Mouse (Mus musculus): Measurements from ENCODE around the gene Srgap2.

The Srgap2 gene

DNA sequence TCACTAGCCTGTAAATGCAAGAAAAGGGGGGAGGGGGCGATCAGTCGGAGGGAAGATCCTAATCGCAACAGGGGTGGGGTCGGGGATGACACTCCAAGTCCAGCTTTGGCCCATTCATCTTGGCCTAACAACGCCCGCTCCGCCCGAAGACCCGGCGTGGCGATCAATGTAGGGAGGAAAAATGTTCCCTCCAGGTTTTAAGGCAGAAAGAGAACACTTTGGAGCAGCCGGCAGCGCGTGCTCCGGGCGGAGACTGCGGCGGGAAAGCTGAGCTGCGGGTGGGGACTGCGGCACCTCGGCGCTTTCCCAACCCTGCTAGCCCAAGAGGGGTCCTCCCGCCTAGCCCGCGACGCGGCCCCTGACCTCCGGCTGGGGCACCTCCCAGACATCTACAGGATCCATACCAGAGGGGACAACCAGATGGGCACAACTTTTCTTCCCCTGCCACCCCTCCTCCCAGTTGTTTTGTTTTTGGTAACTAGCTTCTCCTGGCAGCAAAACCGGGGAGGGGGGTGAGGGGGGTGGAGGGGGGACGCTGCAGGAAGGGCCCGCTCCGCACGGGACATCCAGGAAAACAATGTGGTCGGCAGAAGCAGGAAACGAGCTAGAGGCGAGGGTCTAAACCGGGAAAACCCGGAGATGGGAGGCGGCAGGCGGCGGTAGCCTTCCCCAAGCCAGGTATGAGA lies 1.4 kb downstream of the Srgap2 start:
- DNase-seq: peak; percentile 58

DNA sequence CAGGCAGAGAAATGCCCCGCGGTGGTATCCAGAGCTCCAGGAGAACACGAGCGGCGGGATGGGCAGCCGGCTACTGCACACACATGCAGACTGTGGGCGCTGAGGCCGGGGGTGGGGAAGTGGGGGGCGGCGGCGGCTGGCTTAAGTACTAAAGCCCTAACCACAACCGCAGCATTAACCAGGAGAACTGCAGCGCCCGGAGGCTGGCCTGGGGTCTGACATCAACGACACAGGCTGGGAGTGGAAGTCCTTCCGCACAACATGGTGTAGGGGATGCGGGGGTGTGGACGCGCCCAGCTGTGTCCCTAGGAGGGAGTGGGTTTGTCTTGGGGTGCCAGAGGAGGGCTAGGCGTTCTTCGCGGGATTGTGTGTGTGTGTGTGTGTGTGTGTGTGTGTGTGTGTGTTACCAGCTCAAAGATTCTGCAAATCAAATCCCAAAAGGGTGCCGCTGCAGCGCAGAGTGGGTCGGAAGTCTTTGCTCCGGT lies 2.0 kb downstream of the Srgap2 start:
- DNase-seq: peak; percentile 49

DNA sequence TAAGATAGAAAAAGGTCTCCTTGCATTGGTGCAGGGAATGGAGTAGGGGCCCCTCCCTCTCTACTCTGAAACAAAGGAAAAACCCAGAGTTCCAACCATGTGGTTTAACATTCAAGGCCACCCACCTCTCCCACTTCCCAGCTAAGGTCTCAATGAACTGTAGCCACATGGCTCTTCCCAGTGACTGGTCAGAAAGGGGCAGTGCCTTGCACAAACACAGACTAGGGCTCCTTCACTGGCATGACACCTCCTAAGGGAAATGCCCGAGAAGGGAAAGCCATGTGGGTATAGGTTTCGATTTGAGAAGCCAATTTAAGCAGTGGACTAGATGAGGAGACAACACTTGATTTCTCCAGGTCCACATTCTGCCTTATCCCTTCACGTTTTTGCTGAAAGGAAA lies 3.4 kb downstream of the Srgap2 start:
- no peak for DNase-seq

DNA sequence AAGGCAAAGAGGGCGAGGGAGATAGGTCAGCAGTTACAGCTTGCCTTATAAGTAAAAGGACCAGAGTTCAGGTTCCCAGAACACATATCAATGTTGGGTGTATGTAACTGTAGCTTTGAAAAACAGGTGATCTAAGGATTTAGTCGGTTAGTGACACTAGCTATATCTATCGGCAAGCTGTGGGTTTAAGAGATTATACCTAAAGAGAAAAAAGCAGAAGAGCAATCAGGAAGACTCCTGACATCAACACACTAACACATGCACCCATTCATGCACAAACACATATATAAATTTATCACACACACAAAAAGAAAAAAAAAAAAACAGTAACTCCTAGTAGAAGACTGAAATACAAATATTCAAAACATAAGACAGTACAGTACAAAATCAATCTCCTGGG lies 10.6 kb downstream of the Srgap2 start:
- no peak for DNase-seq

DNA sequence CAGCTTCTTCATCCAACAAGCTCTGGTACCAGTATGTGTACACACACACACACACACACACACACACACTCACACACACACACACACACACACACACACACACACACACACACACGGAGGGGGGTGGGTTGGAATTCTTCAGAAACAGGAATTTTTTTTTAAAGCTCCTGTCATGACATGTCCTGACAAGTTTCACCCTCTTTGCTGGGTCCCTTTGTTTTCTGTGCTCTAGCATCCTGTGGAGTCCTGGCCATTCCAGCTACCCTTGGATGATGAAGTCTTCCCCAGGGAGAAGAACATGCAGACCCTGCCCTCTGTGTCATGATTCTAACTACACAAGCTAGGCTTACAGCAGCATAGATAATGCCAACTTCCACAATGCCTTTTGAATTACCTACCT lies 13.0 kb downstream of the Srgap2 start:
- DNase-seq: no peak

DNA sequence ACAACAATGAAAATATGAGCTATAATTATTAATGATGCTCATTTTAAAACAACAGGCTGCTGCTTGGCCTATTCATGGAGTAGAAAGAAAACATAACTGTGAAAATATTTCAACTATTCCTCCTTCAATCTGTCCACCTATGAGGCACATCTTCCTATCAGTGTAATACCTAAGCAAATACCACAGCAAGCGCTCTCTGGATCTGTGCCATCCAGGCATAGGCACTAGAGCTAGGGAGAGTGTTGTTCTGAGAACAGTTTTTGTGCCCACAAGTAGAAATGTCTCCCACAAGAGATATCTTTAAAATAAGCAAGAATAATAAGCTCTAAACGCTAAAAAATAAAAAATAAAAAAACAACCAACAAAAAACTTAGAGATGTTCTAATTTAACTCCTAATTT lies 14.0 kb downstream of the Srgap2 start:
- DNase-seq: no peak

DNA sequence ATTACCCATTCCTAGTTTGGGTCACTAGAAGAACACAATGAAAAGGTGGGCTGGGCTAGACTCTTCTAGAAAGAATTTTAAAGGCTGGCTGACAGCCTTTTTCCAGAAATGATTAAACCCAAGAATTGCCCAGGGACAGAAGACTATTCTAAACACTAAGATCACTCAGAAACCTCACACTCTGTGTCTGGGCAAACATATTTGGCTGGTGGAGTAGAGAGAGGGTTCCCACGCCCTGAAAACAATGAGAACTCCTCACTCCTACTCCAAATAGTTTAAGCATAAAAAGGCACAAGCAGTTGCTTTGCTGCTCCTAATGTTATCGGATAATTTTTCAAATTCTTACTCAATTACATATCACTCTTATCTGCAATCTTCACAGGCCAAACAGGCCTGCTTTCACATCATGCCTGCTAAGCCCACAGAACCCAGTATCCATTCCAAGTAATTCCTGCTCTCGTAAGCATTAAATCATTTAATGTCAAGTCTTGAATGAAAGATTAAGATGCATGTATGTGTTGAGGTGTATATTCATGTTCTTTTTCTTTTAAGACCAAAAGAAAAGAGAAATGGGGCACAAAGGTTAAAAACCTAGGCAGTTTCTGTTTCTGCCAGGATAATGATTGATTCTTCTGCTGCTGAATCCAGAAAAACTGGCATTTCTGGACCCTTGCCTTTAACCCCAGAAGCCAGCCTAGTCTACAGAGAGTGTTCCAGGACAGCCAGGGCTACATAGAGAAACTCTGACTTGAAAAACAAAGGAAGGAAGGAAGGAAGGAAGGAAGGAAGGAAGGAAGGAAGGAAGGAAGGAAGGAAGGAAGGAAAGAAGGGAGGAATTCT lies 15.3 kb downstream of the Srgap2 start:
- DNase-seq: no peak

DNA sequence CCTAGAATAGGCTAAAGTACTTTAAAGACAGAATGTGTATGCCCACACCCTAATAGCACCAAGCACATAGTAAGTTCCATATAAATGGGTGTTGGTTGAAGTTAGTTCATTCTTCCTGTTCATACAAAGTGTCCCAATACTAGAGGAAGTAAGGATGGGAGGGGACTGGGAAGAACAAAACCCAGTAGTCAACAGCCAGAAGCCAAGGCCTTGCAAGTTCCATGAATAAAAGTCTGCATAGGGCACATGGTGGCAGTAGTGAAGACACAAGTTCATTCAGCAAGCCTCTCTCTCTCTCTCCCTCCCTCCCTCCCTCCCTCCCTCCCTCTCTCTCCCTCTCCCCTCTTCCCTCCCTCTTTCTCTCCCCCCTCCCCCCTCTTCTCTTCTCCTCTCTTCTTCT lies 16.0 kb downstream of the Srgap2 start:
- no peak for DNase-seq

DNA sequence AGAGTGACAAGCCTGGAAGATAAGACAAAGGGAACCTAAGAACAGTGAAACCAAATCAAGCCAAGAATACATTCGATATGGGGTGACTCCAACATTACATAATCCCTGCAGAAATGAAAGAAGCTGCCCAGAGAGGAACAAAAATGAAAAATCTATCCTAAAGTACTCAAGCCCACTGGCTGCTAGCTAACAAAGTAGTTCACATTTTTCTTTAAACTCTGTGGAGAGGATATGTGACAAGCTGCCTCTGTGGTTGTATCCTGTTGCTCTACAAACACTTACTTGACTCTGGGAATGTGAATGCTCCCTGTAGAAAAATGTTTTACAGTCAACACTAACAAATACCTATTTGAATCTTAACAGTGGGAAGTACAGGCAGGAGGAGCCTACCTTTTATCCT lies 25.5 kb downstream of the Srgap2 start:
- DNase-seq: no peak

DNA sequence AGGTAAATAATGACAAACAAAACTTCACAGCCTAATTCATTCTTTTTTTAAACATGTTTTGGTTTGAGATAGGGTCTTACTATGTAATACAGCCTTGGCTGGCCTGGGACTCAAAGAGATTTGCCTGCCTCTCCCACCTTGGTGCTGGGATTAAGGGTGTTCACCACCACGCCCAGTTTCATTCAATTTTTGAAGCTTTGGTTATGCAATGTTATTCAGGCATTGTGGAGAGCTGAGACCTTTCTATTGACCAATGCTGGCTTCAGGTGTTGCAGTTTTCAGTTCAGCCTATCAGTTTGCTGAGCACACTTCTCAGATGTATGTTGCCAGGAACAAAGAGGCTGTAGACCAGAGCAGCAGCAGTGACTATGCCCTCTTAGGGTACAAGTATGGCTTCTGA lies 28.9 kb downstream of the Srgap2 start:
- no peak for DNase-seq

DNA sequence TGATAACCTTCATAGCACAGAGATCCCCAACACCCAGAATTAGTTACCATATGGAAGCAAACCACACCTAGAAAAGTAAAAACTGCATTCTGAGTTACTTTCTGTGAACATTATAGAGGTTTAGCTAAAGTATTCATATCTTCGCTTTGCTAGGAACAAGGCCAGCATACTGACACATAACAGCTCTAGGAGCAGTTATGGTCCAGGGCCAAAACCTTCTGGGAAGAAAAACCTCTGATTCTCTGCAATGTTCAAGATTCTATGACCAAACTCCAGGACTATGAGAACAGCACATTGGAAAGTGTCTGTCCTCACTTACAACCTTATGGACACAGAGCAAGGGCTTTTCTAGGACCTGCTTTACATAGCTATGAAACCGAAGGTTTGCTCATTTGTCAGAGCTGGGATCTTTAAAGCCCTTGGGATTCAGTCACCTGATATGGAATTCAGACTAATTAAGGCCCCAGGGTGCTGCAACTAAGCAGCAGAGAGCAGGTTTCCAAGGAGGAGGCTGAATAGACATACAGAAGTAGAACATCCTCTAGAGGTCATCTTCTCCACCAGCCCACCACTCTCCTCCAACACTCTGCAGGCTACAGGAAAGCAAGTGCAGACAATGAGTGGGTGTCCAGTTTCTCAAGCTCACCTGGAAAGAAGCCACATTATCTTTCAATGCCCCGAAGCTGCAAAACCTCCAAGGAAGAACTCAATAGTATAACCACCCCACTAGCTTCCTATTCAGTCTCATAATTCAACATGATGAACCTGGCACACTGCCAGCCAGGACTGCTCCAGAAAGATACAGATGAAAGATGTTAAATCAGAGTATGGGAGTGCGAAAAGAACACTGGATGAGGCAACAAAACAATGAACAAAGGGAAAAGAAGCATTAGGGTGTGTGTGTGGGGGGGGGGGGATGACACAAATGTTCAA lies 32.9 kb downstream of the Srgap2 start:
- peak; percentile 15 for DNase-seq

DNA sequence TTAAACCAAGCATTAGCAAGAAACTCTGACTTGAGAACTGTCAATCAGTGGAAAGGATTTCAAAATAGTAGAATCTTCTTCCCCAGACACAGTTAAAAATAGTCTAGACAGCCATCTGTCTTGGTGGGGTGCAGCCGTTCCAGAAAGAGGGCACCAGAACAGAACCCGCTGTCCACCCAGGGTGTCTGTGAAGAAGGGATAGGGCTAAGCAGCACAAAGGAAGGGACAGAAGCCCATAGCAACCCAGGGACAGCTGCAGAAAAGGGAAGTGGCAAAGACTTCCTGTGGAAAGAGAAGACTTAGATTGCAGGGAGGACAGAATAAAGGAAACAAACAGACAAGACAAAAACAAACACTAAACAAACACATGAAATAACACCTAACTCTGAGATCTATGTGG lies 34.8 kb downstream of the Srgap2 start:
- no peak for DNase-seq

DNA sequence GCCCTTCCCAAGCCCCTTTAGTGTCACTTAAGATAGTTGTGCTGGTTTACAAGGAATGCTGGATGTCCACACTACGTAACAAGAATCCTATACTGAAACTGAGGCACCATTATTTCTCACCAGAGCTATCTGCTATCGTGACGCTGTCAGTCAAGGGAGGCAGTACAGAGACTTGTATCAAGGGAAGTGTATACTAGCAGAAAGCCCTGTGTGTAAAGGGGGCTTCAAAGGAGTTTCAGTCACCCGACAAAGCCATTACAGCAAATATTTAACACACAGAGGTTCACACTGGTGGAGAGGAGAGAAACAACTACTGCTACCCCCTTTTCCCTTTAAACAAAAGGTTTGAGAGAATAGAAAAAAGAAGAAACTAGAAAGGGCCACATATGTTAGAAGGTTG lies 35.6 kb downstream of the Srgap2 start:
- DNase-seq: no peak

DNA sequence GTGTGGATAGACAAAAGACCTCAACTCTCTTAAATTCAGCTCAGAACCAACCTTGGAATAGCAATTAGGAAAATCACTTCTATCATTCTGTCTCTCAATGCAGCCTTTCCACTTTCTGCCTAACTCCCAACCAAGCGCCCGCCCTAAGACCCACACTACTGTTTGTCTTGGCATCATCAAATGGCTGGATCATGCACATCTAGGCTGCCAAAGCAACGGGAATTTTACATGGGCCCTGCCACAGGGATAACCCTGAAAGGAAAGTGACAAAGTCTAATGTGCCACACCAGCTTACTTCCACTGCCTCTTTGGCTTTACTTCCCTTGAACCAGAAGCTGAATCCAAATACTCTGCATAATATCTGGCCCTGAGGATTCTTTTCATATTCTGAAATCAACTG lies 37.8 kb downstream of the Srgap2 start:
- DNase-seq: no peak

DNA sequence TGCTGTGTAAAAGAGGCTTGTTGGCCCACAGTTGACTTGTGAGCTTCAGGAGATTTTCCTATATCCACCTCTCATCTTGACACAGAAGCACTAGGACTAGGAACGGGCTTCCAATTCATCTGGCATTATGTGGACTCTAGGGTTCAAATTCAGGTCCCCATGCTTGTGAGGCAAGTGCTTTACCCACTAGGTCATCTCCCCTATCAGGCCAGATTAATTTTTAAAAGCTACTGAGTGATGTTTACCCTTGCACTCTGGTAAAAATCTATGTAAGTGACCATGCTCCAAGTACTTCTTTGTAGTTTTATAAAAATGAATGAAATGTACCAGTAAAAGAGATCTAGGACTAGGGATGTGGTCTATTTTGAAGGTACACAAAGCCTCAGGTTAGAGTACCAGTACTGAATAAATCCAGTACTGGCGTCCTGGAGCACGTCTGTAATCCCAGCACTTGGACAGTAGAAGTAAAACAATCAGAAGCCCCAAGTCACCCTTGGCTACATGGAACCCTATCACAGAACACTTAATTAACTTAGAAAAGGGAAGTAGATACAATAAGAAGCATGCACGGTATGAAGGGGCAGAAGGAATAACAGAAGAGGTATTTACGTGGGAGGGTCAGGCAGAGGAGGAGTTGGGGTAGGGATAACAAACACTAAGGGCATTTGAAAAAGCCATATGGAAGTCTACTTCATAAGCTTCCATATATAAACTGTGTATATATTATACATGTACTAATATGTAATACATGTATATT lies 40.9 kb downstream of the Srgap2 start:
- no peak for DNase-seq

DNA sequence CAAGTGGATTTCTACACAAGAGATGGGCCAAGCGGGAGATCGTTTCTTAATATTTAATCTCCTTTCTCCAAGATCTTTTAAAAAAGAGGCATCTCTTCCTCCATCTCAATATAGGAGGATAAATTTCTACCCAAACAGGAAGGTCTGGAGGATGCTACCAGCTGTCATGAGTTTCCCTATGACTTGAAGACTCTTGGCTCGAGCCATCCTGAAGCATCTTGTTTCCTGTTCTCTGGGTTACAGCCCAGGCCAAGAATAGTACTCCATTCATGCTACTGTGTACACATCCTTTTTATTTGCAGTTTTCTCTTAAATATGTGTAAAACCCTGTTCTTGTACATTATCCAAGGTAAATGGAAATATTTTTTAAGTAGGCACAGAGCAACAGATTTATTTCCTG lies 44.9 kb downstream of the Srgap2 start:
- DNase-seq: no peak

DNA sequence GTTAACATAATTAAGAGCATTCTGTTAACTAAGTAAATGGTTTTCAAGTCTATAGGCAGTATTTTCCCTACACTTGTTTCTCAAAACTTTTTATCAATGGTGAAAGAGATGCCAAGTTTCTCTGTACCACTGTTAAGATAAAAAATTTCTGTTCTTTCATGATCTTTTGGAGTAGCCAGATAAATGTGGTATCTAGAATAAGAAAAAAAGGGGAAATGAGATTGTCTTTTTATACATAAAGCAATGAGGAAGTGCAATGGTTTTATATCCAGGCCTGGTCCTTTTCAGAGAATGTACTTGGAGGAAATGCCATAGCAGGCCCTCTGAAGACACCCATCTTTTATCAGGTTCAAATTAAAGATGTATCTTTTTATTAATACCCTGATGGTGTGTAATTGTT lies 45.8 kb downstream of the Srgap2 start:
- no peak for DNase-seq

DNA sequence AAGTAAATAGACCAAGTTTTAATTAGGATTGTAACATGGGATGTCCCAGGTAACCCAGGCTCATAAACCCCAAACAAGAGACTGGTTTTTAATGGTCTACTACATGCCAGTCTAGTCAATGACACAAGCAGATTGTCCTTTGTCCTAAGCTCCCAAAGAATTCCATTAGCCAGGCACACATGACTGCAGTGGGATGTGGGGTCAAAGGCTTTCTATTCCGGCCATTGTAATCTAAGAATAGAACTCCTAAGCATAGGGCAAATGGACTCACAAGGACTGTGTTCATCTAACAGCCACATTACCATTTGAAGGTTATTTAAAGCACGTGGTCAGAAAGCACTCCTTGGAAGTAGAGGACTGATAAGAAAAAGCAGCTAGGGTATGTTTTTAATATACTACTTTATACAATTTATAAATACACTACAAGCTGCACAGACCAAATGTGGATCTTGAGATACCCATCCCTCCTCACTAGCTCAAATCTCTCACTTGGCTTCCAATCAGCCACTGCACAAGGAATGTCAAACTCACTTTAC lies 48.3 kb downstream of the Srgap2 start:
- no peak for DNase-seq

DNA sequence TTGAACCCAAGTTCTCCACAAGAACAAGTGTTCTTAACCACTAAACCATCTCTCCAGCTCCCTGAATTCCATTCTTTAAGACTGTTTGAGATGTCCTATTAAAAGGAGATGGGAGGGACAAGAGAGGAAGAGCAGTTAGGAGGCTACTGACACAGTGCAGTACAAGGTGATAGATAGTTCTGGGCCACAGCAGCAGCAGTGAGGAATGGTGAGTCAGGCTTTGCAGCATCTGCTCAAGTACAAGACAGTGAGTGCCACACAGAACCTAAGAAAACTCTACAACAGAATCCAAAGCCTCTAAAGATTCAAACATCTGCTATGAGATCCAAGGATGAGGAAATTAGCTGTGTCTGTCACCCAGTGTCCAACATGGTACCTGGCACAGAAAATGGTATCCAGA lies 51.8 kb downstream of the Srgap2 start:
- no peak for DNase-seq

DNA sequence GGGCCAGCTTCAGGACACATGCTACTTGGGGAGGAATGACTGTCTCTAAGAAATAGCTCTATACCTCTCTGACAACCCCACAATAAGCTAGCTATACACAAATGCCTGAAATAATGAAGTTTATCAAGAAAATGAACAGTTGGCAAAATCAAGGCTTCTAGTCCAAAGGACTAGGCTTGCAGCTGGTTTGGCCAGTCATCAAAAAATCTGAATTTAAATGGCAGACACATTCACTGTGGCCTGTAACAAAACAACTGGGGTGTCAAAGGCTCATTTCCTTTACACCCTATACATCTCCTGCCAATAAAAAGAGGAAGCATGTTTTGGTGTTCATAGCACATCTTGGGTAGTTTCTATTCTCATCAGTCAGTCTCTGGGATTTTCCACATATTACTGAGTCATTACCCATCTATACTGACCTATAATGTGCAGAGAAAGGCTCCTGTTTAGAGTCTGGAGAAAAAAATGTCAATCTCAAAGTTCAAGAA lies 53.5 kb downstream of the Srgap2 start:
- DNase-seq: no peak

DNA sequence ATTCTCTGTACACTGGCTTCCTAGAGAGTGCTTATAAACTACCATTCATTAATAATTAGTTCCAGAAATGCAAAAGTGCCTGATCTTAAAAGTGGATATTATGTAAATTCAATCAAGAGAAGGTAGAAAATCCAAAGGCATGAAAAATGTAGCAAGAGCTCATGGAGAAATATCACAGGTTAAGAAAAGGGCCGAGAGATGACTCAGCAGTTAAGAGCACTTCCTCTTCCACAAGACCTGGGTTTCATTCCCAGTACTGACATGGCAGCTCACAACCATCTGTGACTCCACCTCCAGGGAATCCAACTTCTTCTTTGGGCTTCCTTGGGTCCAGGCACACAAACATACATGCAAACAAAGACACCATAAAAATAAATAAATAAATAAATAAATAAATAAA lies 56.6 kb downstream of the Srgap2 start:
- peak; percentile 8 for DNase-seq

DNA sequence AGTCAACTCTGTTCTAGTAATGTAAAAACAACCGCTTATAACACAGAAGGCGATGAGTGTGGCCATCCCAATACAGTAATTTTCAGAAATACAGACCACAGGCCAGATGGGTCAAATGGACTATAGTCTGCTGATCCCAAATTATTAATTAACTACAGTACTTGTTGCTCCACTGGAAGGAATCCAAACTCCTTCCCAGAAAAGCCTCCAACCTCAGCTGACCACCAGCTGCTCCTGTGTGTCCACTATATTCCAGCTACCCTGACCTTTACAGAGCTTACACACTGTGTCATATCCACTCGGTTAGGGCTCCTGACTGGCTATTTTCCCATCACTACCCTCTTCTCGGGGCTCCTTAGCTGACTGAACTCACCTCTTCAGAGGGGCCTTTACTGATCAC lies 61.3 kb downstream of the Srgap2 start:
- DNase-seq: no peak

Measured in liver (tissue).